Mouse (Mus musculus) embryonic facial prominence, embryonic 14.5 days (tissue): ENCODE data around the gene Gm20388. TPM values are rescaled to one million over a fixed set of nuclear protein-coding genes. Genes with fewer than 3 reads are reported as not detected.

Source experiments
- ATAC-seq: fragments of 200-750 bp; cut with Nextera tagmentation; 2 replicates; pipeline ENCODE4 v1.8.0; 2017; ENCODE audit warnings: low read depth, moderate number of reproducible peaks, moderate TSS enrichment
- DNase-seq: peaks from one replicate; pipeline ENCODE4 v3.0.0-alpha.2; 2015; ENCODE audit warnings: low spot score
- H3K27ac ChIP-seq: fragments of 300-500 bp; sonication (generic); replicated peaks from 2 replicates; pipeline ENCODE4 v1.5.1; 2014; ENCODE audit warnings: low read depth, mild to moderate bottlenecking, low read length, moderate library complexity
- H3K27me3 ChIP-seq: fragments of 300-500 bp; sonication (generic); replicated peaks from 2 replicates; pipeline ENCODE4 v1.6.1; 2014; ENCODE audit warnings: low read length; ENCODE audit not compliant: control insufficient read depth, insufficient read depth
- H3K36me3 ChIP-seq: fragments of 300-500 bp; sonication (generic); 2 replicates; pipeline ENCODE4 v1.6.1; 2014; ENCODE audit warnings: low read length, mixed read lengths; ENCODE audit not compliant: control insufficient read depth, insufficient read depth
- H3K4me1 ChIP-seq: fragments of 300-500 bp; sonication (generic); 2 replicates; pipeline ENCODE4 v1.6.1; 2014; ENCODE audit warnings: antibody characterized with exemption, low read length; ENCODE audit not compliant: control insufficient read depth, insufficient read depth
- H3K4me2 ChIP-seq: fragments of 300-500 bp; sonication (generic); 2 replicates; pipeline ENCODE4 v1.6.1; 2014; ENCODE audit warnings: low read depth, mild to moderate bottlenecking, low read length, moderate library complexity, mixed read lengths
- H3K4me3 ChIP-seq: fragments of 300-500 bp; sonication (generic); 2 replicates; pipeline ENCODE4 v1.5.1; 2014; ENCODE audit warnings: low read depth, mild to moderate bottlenecking, low read length
- H3K9ac ChIP-seq: fragments of 300-500 bp; sonication (generic); 2 replicates; pipeline ENCODE4 v1.6.1; 2014; ENCODE audit warnings: low read depth, mild to moderate bottlenecking, low read length, moderate library complexity, mixed read lengths
- H3K9me3 ChIP-seq: fragments of 300-500 bp; sonication (generic); 2 replicates; pipeline ENCODE4 v1.6.1; 2016; ENCODE audit warnings: low read length; ENCODE audit not compliant: control insufficient read depth
- WGBS: fragments of 180-500 bp; shearing (Covaris S2); extraction: QIAGEN DNeasy Blood & Tissue Kit; methylation state at CpG from one replicate; pipeline ENCODE4 v1.1.7; 2014; 5-methylcytosine and 5-hydroxymethylcytosine counted together
- polyA plus RNA-seq: library from polyadenylated mRNA; unstranded; fragments of >200 nt; fragmentation: Nextera tagmentation; extraction: Ambion mirVana; gene quantifications from 2 replicates; pipeline ENCODE4 v1.2.1, GENCODE M21; 2014

Gene Gm20388
- polyA plus RNA-seq, 1 experiment from 2014 or later, result not detected

- no peaks in the 10 kb centered on the region for H3K9me3 ChIP-seq
- H3K27ac ChIP-seq, result no peak overlapping the region
- no peak overlapping the region for H3K4me2 ChIP-seq
- 77% methylated on average over 19 of the region's 19 CpGs for WGBS
- no peaks in the 10 kb centered on the region for H3K27me3 ChIP-seq
- no peak overlapping the region for H3K9ac ChIP-seq
- H3K4me1 ChIP-seq, result no peaks in the 10 kb centered on the region
- no peak overlapping the region for H3K4me3 ChIP-seq
- no peak for DNase-seq
- peaks cover 5% of the 10 kb centered on the region; the same call in 1 of the 2 replicates for H3K36me3 ChIP-seq
- no peak for ATAC-seq
These were observed 2683.3 kb downstream of the Gm20388 start for GRCm38 (mm10) chr8:122593783-122594507.

DNA sequence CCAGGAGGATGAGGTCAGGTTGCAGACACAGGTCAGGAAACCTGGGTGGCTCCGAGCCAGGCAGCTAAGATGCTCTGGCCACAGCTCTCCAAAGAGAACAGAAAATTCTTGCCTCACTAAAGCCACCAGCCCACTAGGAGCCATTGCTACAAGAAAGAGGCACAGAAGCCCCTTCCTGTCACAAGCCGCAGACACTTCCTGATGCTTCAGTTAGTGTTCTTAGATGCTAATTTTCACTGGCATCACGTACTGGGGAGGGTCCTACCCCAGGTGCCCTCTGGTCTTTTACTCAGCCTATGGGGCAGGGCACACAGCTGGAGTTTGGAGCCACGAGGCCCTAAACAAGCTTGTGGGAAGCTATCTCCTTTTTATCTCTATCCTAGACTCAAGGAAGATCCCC, 2685.4 kb downstream of the Gm20388 start:
- no peaks in the 10 kb centered on the region for H3K9me3 ChIP-seq
- no peak for DNase-seq
- no peak overlapping the region for H3K9ac ChIP-seq
- H3K27me3 ChIP-seq, result no peaks in the 10 kb centered on the region
- no peak overlapping the region for H3K27ac ChIP-seq
- no peak overlapping the region for H3K4me2 ChIP-seq
- H3K4me3 ChIP-seq, result no peak overlapping the region
- 47% methylated on average over 4 of the region's 4 CpGs for WGBS
- ATAC-seq, result no peak
- H3K36me3 ChIP-seq, result peaks cover 5% of the 10 kb centered on the region; the same call in 1 of the 2 replicates
- H3K4me1 ChIP-seq, result no peaks in the 10 kb centered on the region

GRCm38 (mm10) chr8:122600666-122601065, 2690.0 kb downstream of the Gm20388 start:
- ATAC-seq (no peak), DNase-seq (no peak)
- peaks cover 5% of the 10 kb centered on the region; the same call in 1 of the 2 replicates for H3K36me3 ChIP-seq
- no peak overlapping the region for H3K27ac ChIP-seq
- 93% methylated on average over 9 of the region's 9 CpGs for WGBS
- no peak overlapping the region for H3K9ac ChIP-seq
- no peaks in the 10 kb centered on the region for H3K4me1 ChIP-seq
- no peaks in the 10 kb centered on the region for H3K27me3 ChIP-seq
- no peaks in the 10 kb centered on the region for H3K9me3 ChIP-seq
- H3K4me3 ChIP-seq, result no peak overlapping the region
- no peak overlapping the region for H3K4me2 ChIP-seq

GRCm38 (mm10) chr8:122604640-122605039, 2694.0 kb downstream of the Gm20388 start:
- H3K4me1 ChIP-seq, result no peaks in the 10 kb centered on the region
- ATAC-seq, result no peak
- WGBS, result 75% methylated on average over 1 of the region's 1 CpGs

GRCm38 (mm10) chr8:122605367-122605766, 2694.7 kb downstream of the Gm20388 start:
- no peaks in the 10 kb centered on the region for H3K9me3 ChIP-seq
- H3K4me1 ChIP-seq, result no peaks in the 10 kb centered on the region; the same call in 1 of the 2 replicates
- no peak overlapping the region for H3K4me2 ChIP-seq
- WGBS, result 65% methylated on average over 4 of the region's 4 CpGs
- H3K27me3 ChIP-seq, result no peaks in the 10 kb centered on the region
- H3K27ac ChIP-seq, result no peak overlapping the region
- DNase-seq, result no peak
- no peak overlapping the region for H3K9ac ChIP-seq
- H3K36me3 ChIP-seq, result no peaks in the 10 kb centered on the region
- no peak for ATAC-seq
- H3K4me3 ChIP-seq, result no peak overlapping the region

More at GRCm38 (mm10) chr8:122604640-122605039, 2694.0 kb downstream of the Gm20388 start:
- Histone ChIP-seq H3K9me3 (no peaks in the 10 kb centered on the region), H3K4me3 (no peak overlapping the region), H3K36me3 (no peaks in the 10 kb centered on the region), H3K27ac (no peak overlapping the region), H3K4me2 (no peak overlapping the region), H3K9ac (no peak overlapping the region), H3K27me3 (no peaks in the 10 kb centered on the region)
- no peak for DNase-seq

- Histone ChIP-seq H3K9ac (no peak overlapping the region), H3K27me3 (no peaks in the 10 kb centered on the region), H3K4me3 (no peak overlapping the region), H3K36me3 (no peaks in the 10 kb centered on the region), H3K27ac (no peak overlapping the region), H3K9me3 (no peaks in the 10 kb centered on the region), H3K4me2 (no peak overlapping the region), H3K4me1 (peaks cover 4% of the 10 kb centered on the region; the same call in 1 of the 2 replicates)
- WGBS, result 86% methylated on average over 11 of the region's 12 CpGs
- ATAC-seq, result no peak
- no peak for DNase-seq
These were observed 2696.2 kb downstream of the Gm20388 start for GRCm38 (mm10) chr8:122606810-122607209.

- peak overlapping the region; percentile 91 for H3K4me2 ChIP-seq
- no peak for DNase-seq
- H3K4me3 ChIP-seq, result no peak overlapping the region
- H3K36me3 ChIP-seq, result no peaks in the 10 kb centered on the region
- 56% methylated on average over 4 of the region's 4 CpGs for WGBS
- H3K27me3 ChIP-seq, result no peaks in the 10 kb centered on the region
- no peaks in the 10 kb centered on the region for H3K9me3 ChIP-seq
- peak overlapping the region; percentile 74 for H3K9ac ChIP-seq
- no peak overlapping the region for H3K27ac ChIP-seq
- no peak for ATAC-seq
- peaks cover 11% of the 10 kb centered on the region for H3K4me1 ChIP-seq
These were observed 2699.6 kb downstream of the Gm20388 start for GRCm38 (mm10) chr8:122610209-122610608.

GRCm38 (mm10) chr8:122610612-122611277, 2700.1 kb downstream of the Gm20388 start:
- H3K27ac ChIP-seq, result peak overlapping the region; percentile 63; the same call in 1 of the 2 replicates
- DNase-seq, result peak; percentile 12
- H3K27me3 ChIP-seq, result no peaks in the 10 kb centered on the region
- H3K4me1 ChIP-seq, result peaks cover 11% of the 10 kb centered on the region
- H3K4me3 ChIP-seq, result peak overlapping the region; percentile 79
- 2% methylated on average over 19 of the region's 20 CpGs for WGBS
- ATAC-seq, result peak; percentile 6; the same call in 1 of the 2 replicates
- H3K4me2 ChIP-seq, result peak overlapping the region; percentile 91
- no peaks in the 10 kb centered on the region for H3K36me3 ChIP-seq
- no peaks in the 10 kb centered on the region for H3K9me3 ChIP-seq
- peak overlapping the region; percentile 74 for H3K9ac ChIP-seq
